In genomic region chr10:117289034-117289505, GRCm38 (mm10) we compare ENCODE assay signal across 32 mouse cellular contexts. TPM values are rescaled to one million over a fixed set of nuclear protein-coding genes. Genes with fewer than 3 reads are reported as not detected.
"Had no signal": no experiment of that assay in that cellular context is flagged by ENCODE, and none has a peak within 500 bp of the region (broad histone marks: within the 10 kb centered on the region; RNA-seq: fewer than 3 reads in every experiment).

No protein-coding gene starts in this region.

RNA-seq across cellular contexts. Expression of gene Lyz1, which starts 3.6 kb away (rescaled TPM):
- total RNA-seq: hematopoietic stem cell, adult 5-6 weeks had no signal
- polyA plus RNA-seq: hindbrain, embryonic 11.5 days; hindbrain, embryonic 13.5 days; hindbrain, embryonic 15.5 days; kidney, embryonic 14.5 days; kidney, embryonic 16.5 days; limb, embryonic 10.5 days; limb, embryonic 12.5 days; liver, embryonic 11.5 days; liver, embryonic 13.5 days had no signal

RNA-seq across cellular contexts. Expression of gene 9530003J23Rik, which starts 50.6 kb away (rescaled TPM):
- total RNA-seq: gastrocnemius, adult 2 months; gastrocnemius, postnatal 10 days; gastrocnemius, postnatal 25 days; gastrocnemius, postnatal 4 days; granulocyte monocyte progenitor cell, adult 5-6 weeks; heart, adult 18-20 months; heart, adult 8-10 months; heart, postnatal 14 days; heart, postnatal 36 days; hematopoietic stem cell, adult 5-6 weeks; layer of hippocampus, adult 2 months; layer of hippocampus, postnatal 10 days; layer of hippocampus, postnatal 25 days; left cerebral cortex, adult 2 months; left cerebral cortex, postnatal 14 days; left cerebral cortex, postnatal 36 days had no signal
- polyA plus RNA-seq: frontal cortex, adult 2 months; heart, embryonic 10.5 days; hindbrain, embryonic 11.5 days; hindbrain, embryonic 15.5 days; inflammation-experienced regulatory T-cells, adult 6 months; intestine, embryonic 15.5 days; intestine, postnatal 0 days; kidney, embryonic 14.5 days; kidney, embryonic 16.5 days; limb, embryonic 10.5 days; limb, embryonic 12.5 days; limb, embryonic 14.5 days; liver, embryonic 11.5 days; liver, embryonic 13.5 days; liver, embryonic 15.5 days had no signal
